Mouse (Mus musculus) v-Abl transformed pro-B cells (cell line): Measurements from ENCODE around the gene Mrpl32.

Experiments used
- in situ Hi-C, 2 experiments: fragments of 400-800 bp; cut with MboI; formaldehyde crosslinking; loops; one replicate each; pipeline ENCODE4 v1.15.1; 2025; ENCODE audit not compliant: unreplicated experiment in 2 of 2

Gene Mrpl32

GRCm38 (mm10) chr13:14612926-14613529, at the start of gene Mrpl32, which contains the start of gene Psma2:
TSS of gene Mrpl32 (minus strand) at chr13:14613165.
TSS of gene Psma2 (plus strand) at chr13:14613240.
- in situ Hi-C loops = loop anchor here (10.0 to 25.0 kb wide), 8 partner anchors 426 to 1649 kb away; partner anchors contain the start of genes Arid4b (in 1 of the 2) and Ggps1 (in 1 of the 2)

- in situ Hi-C loops = loop anchor here in 1 of 2 experiments (10.0 kb wide), 1 partner anchor 1366 kb away; the partner anchor contains the start of gene Inhba
Measured at GRCm38 (mm10) chr13:14649301-14649700, 36.3 kb upstream of the Mrpl32 start.

DNA sequence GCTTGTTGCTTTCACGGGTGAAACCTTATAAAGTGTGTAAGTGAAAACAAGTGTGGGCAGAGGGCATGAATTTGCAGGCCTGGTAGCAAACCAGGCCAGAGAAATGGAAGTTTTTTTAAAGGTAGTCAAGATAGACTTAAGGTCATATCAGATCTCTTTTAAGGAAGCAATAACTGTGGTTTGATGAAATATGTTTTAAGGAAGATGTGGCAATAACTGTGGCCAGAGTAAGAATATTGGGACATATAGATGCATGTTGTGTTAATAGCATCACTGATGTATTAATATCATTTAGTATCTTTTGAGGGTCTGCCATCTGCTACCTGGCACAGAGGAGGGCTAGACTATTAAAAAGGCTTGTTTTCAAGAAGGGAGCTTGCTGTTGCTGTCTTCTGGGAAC, 27.0 kb upstream of the Mrpl32 start:
- in situ Hi-C loops = loop anchor here in 1 of 2 experiments (10.0 kb wide), 1 partner anchor 1375 kb away; the partner anchor contains the start of gene Inhba

GRCm38 (mm10) chr13:14629726-14630641, 17.0 kb upstream of the Mrpl32 start, which contains the start of gene AW209491:
TSS of gene AW209491 (plus strand) at chr13:14630154.
- in situ Hi-C loops = no loop called here

- in situ Hi-C loops = loop anchor here (10.0 to 25.0 kb wide), 8 partner anchors 431 to 1644 kb away; partner anchors contain the start of genes Arid4b (in 1 of the 2) and Ggps1 (in 1 of the 2)
Measured at GRCm38 (mm10) chr13:14618724-14619123, 5.8 kb upstream of the Mrpl32 start.

DNA sequence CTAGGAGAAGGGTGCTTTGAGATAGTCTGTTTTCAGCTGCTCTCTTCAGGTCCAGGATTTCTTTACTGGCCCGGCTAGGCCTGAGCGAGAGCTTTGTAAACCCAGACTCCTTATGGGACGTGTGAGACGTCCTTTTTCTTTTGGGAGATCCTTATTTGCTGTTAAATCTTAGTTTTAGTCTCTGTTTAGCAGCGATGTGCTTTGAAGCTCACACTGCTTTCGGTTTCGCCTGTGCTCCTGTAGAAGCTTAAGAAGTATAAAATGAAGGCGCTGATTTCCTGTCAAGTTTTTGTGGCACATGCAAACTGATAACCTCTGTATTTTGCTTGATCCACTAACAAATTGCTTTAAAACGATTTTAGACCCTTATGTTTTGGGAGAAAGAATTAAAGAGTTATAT, 588 bp upstream of the Mrpl32 start:
- in situ Hi-C loops = loop anchor here (10.0 to 25.0 kb wide), 8 partner anchors 426 to 1649 kb away; partner anchors contain the start of genes Arid4b (in 1 of the 2) and Ggps1 (in 1 of the 2)

DNA sequence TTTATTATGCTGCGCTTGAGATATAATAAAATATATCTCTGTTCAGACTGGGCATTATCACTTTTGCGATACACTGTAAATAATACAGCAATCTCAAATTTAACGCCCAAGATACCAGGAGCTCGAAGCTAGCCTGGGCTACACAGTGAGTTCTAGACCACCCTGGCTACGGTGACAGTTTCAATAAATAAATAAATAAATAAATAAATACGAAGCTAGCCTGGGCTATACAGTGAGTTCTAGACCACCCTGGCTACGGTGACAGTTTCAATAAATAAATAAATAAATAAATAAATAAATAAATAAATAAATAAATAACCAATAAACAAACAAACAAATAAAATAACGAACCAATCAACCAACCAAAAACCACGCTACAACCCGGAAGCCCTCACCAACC, 502 bp downstream of the Mrpl32 start:
- in situ Hi-C loops = loop anchor here (10.0 to 25.0 kb wide), 8 partner anchors 425 to 1650 kb away; partner anchors contain the start of genes Arid4b (in 1 of the 2) and Ggps1 (in 1 of the 2)

- in situ Hi-C loops = loop anchor here (25.0 kb wide), 7 partner anchors 420 to 1655 kb away; partner anchors contain the start of genes Arid4b (in 1 of the 2) and Ggps1 (in 1 of the 2)
Measured at GRCm38 (mm10) chr13:14607616-14608015, 5.3 kb downstream of the Mrpl32 start.

DNA sequence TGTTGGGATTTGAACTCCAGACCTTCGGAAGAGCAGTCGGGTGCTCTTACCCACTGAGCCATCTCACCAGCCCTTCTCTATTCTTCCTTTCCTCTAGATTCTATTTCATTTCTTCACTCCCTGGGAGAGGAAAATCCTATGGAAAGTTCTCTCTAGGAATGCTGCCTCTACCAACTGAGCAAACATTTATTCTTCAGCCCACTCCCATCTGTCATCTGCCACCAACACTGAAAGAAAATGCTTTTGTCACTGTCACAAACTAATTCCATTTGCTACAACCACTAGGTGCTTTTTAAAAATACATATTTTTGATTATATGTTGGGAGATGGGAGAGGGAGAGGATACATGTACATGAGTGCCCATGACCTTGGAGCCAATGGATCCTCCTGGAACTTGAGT, 10.2 kb downstream of the Mrpl32 start:
- in situ Hi-C loops = loop anchor here (25.0 kb wide), 7 partner anchors 415 to 1660 kb away; partner anchors contain the start of genes Arid4b (in 1 of the 2) and Ggps1 (in 1 of the 2)

GRCm38 (mm10) chr13:14580392-14580791, 32.6 kb downstream of the Mrpl32 start:
- in situ Hi-C loops = no loop called here

- in situ Hi-C loops = no loop called here
Measured at GRCm38 (mm10) chr13:14574128-14574527, 38.8 kb downstream of the Mrpl32 start.

DNA sequence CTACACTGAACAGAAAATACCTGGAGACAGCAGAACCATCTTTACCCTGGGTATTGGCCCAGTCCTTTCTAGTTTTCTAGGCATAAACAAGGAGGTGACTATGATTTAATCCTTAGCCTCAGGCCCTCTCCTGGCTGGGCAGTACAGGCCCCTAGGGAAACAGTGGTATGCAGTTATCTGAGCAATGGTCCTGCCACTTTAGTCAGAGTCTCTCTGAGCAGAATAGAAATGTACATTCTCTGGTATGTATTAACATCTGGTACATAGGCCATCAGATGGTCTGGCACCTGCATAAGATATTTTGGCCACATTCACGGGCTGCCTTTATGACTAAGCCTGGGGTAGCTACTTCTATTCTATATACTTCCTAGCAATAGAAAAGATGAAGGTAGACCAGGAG, 51.6 kb downstream of the Mrpl32 start:
- in situ Hi-C loops = no loop called here
